Mouse (Mus musculus) testis, adult 2 months (tissue): ENCODE data around the gene Krtap2-4.

Experiments used
- CTCF ChIP-seq: fragments of 200-500 bp; IDR thresholded peaks from 2 replicates; pipeline ENCODE4 v1.5.1; 2012; ENCODE audit warnings: low read depth, mild to moderate bottlenecking, inconsistent platforms, low read length, moderate library complexity; ENCODE audit not compliant: control insufficient read depth, insufficient read depth, insufficient replicate concordance
- POLR2A ChIP-seq: fragments of 200-500 bp; IDR thresholded peaks from 2 replicates; pipeline ENCODE4 v1.6.1; 2012; ENCODE audit warnings: low read depth, mild to moderate bottlenecking, inconsistent platforms, low read length, moderate library complexity; ENCODE audit not compliant: control insufficient read depth

DNA sequence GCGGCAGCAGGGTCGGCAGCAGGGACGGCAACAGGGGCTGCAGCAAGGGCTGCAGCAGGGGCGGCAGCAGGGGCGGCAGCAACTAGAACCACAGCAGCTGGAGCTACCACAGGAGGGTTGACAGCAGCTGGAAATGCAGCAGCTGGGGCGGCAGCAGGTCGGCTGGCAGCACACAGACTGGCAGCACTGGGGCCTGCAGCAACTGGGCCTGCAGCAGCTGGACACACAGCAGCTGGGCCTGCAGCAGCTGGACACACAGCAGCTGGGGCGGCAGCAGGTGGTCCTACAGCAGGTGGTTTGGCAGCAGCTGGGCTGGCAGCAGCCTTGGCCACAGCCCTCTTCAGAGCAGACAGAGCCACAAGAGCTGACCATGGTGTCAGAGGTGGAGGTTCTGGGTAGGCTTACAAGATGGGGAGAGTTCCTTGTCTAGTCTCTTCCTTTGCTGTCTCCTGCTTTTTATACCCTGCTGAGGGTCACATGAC is 20.0 kb upstream of the Krtap2-4 start, which contains the start of gene Krtap4-2:
- no peak for TF ChIP-seq CTCF
- TF ChIP-seq POLR2A = no peak
